Mouse (Mus musculus) erythroblast, embryonic 14.5 days (primary cell): ENCODE measurements at regions not wholly inside any gene's neighbourhood (a gene's known extent, or its start where the extent isn't known, plus 50 kb on each side); places are given as distances from the start of the nearest gene placed in this dataset.

ENCODE experiments used
- GATA1 ChIP-seq: IDR thresholded peaks from 2 replicates; pipeline ENCODE4 v1.6.1; 2012; ENCODE audit warnings: low read length, inconsistent platforms, mixed read lengths
- TAL1 ChIP-seq: IDR thresholded peaks from 3 replicates; pipeline ENCODE4 v1.6.1; 2012; ENCODE audit warnings: low read length, inconsistent platforms, mixed read lengths

GRCm38 (mm10) chr19:54244176-54244575 is 200.2 kb downstream of the Adra2a start:
- TF ChIP-seq GATA1 (no peak), TAL1 (no peak)
